Mouse (Mus musculus) embryonic facial prominence, embryonic 14.5 days (tissue): ENCODE results near the gene Megf11. TPM values are rescaled to one million over a fixed set of nuclear protein-coding genes. Genes with fewer than 3 reads are reported as not detected.
A peak's percentile ranks its signal among the peaks of the same experiment; 100 is the strongest.

Experiments used
- ATAC-seq: fragments of 200-750 bp; cut with Nextera tagmentation; 2 replicates; pipeline ENCODE4 v1.8.0; 2017; ENCODE audit warnings: low read depth, moderate number of reproducible peaks, moderate TSS enrichment
- DNase-seq: peaks from one replicate; pipeline ENCODE4 v3.0.0-alpha.2; 2015; ENCODE audit warnings: low spot score
- H3K27ac ChIP-seq: fragments of 300-500 bp; sonication (generic); replicated peaks from 2 replicates; pipeline ENCODE4 v1.5.1; 2014; ENCODE audit warnings: low read depth, mild to moderate bottlenecking, low read length, moderate library complexity
- H3K27me3 ChIP-seq: fragments of 300-500 bp; sonication (generic); replicated peaks from 2 replicates; pipeline ENCODE4 v1.6.1; 2014; ENCODE audit warnings: low read length; ENCODE audit not compliant: control insufficient read depth, insufficient read depth
- H3K36me3 ChIP-seq: fragments of 300-500 bp; sonication (generic); 2 replicates; pipeline ENCODE4 v1.6.1; 2014; ENCODE audit warnings: low read length, mixed read lengths; ENCODE audit not compliant: control insufficient read depth, insufficient read depth
- H3K4me1 ChIP-seq: fragments of 300-500 bp; sonication (generic); 2 replicates; pipeline ENCODE4 v1.6.1; 2014; ENCODE audit warnings: antibody characterized with exemption, low read length; ENCODE audit not compliant: control insufficient read depth, insufficient read depth
- H3K4me2 ChIP-seq: fragments of 300-500 bp; sonication (generic); 2 replicates; pipeline ENCODE4 v1.6.1; 2014; ENCODE audit warnings: low read depth, mild to moderate bottlenecking, low read length, moderate library complexity, mixed read lengths
- H3K4me3 ChIP-seq: fragments of 300-500 bp; sonication (generic); 2 replicates; pipeline ENCODE4 v1.5.1; 2014; ENCODE audit warnings: low read depth, mild to moderate bottlenecking, low read length
- H3K9ac ChIP-seq: fragments of 300-500 bp; sonication (generic); 2 replicates; pipeline ENCODE4 v1.6.1; 2014; ENCODE audit warnings: low read depth, mild to moderate bottlenecking, low read length, moderate library complexity, mixed read lengths
- H3K9me3 ChIP-seq: fragments of 300-500 bp; sonication (generic); 2 replicates; pipeline ENCODE4 v1.6.1; 2016; ENCODE audit warnings: low read length; ENCODE audit not compliant: control insufficient read depth
- WGBS: fragments of 180-500 bp; shearing (Covaris S2); extraction: QIAGEN DNeasy Blood & Tissue Kit; methylation state at CpG from one replicate; pipeline ENCODE4 v1.1.7; 2014; 5-methylcytosine and 5-hydroxymethylcytosine counted together
- polyA plus RNA-seq: library from polyadenylated mRNA; unstranded; fragments of >200 nt; fragmentation: Nextera tagmentation; extraction: Ambion mirVana; gene quantifications from 2 replicates; pipeline ENCODE4 v1.2.1, GENCODE M21; 2014

Megf11 gene
- polyA plus RNA-seq, 1 experiment from 2014 or later = 1.3 TPM

GRCm38 (mm10) chr9:64591436-64591835 lies 206.0 kb downstream of the Megf11 start:
- DNase-seq (no peak), ATAC-seq (no peak)
- Histone ChIP-seq H3K4me1 (no peaks in the 10 kb centered on the region), H3K9ac (no peak overlapping the region), H3K27ac (no peak overlapping the region), H3K9me3 (no peaks in the 10 kb centered on the region), H3K4me3 (no peak overlapping the region), H3K4me2 (no peak overlapping the region), H3K36me3 (no peaks in the 10 kb centered on the region), H3K27me3 (no peaks in the 10 kb centered on the region)
- WGBS = 83% methylated on average over 1 of the region's 1 CpGs

- no peak for DNase-seq
- no peaks in the 10 kb centered on the region for H3K27me3 ChIP-seq
- H3K9ac ChIP-seq = no peak overlapping the region
- no peak overlapping the region for H3K4me3 ChIP-seq
- H3K9me3 ChIP-seq = no peaks in the 10 kb centered on the region
- no peaks in the 10 kb centered on the region for H3K36me3 ChIP-seq
- 65% methylated on average over 8 of the region's 8 CpGs for WGBS
- ATAC-seq = no peak
- H3K4me2 ChIP-seq = no peak overlapping the region
- no peak overlapping the region for H3K27ac ChIP-seq
- no peaks in the 10 kb centered on the region for H3K4me1 ChIP-seq
Measured at GRCm38 (mm10) chr9:64594442-64594841, 209.0 kb downstream of the Megf11 start.

GRCm38 (mm10) chr9:64598427-64598826 lies 213.0 kb downstream of the Megf11 start:
- Histone ChIP-seq H3K9ac (no peak overlapping the region), H3K4me3 (no peak overlapping the region), H3K9me3 (no peaks in the 10 kb centered on the region), H3K27me3 (no peaks in the 10 kb centered on the region), H3K27ac (no peak overlapping the region), H3K36me3 (no peaks in the 10 kb centered on the region), H3K4me2 (no peak overlapping the region), H3K4me1 (0 out of 2 replicates have a peak, but pooled peaks cover under 1% of the 10 kb centered on the region)
- DNase-seq = no peak
- WGBS = 91% methylated on average over 7 of the region's 7 CpGs
- no peak for ATAC-seq

- ATAC-seq = no peak
- Histone ChIP-seq H3K9ac (no peak overlapping the region), H3K4me2 (no peak overlapping the region), H3K27me3 (no peaks in the 10 kb centered on the region), H3K36me3 (no peaks in the 10 kb centered on the region), H3K4me3 (no peak overlapping the region), H3K27ac (no peak overlapping the region), H3K9me3 (no peaks in the 10 kb centered on the region), H3K4me1 (peaks cover 18% of the 10 kb centered on the region)
- 60% methylated on average over 2 of the region's 2 CpGs for WGBS
- DNase-seq = no peak
Measured at GRCm38 (mm10) chr9:64600731-64601130, 215.3 kb downstream of the Megf11 start.

GRCm38 (mm10) chr9:64602895-64603294 lies 217.5 kb downstream of the Megf11 start:
- peaks cover 20% of the 10 kb centered on the region for H3K4me1 ChIP-seq
- no peak for ATAC-seq
- H3K27ac ChIP-seq = no peak overlapping the region
- no peak for DNase-seq
- no peak overlapping the region for H3K4me3 ChIP-seq
- 88% methylated on average over 1 of the region's 1 CpGs for whole genome bisulfite sequencing
- H3K9me3 ChIP-seq = no peaks in the 10 kb centered on the region
- no peak overlapping the region for H3K9ac ChIP-seq
- H3K4me2 ChIP-seq = no peak overlapping the region
- no peaks in the 10 kb centered on the region for H3K36me3 ChIP-seq
- H3K27me3 ChIP-seq = no peaks in the 10 kb centered on the region

GRCm38 (mm10) chr9:64604217-64604711 lies 218.8 kb downstream of the Megf11 start:
- Histone ChIP-seq H3K4me1 (peaks cover 20% of the 10 kb centered on the region), H3K4me2 (no peak overlapping the region), H3K9ac (no peak overlapping the region), H3K27me3 (no peaks in the 10 kb centered on the region), H3K36me3 (no peaks in the 10 kb centered on the region), H3K9me3 (no peaks in the 10 kb centered on the region), H3K4me3 (no peak overlapping the region), H3K27ac (0 out of 2 replicates have a peak overlapping the region, but pooled peaks have one; percentile 8)
- DNase-seq (peak; percentile 83), ATAC-seq (peak; percentile 47; the same call in 1 of the 2 replicates)
- 44% methylated on average over 7 of the region's 7 CpGs for WGBS

GRCm38 (mm10) chr9:64605077-64605714 lies 219.8 kb downstream of the Megf11 start:
- H3K36me3 ChIP-seq = no peaks in the 10 kb centered on the region
- ATAC-seq = 0 out of 2 replicates have a peak, but pooled peaks have one; percentile 20
- WGBS = 64% methylated on average over 14 of the region's 14 CpGs

GRCm38 (mm10) chr9:64605735-64606349 lies 220.4 kb downstream of the Megf11 start:
- ATAC-seq (peak; percentile 67), DNase-seq (peak; percentile 77)
- peaks cover 20% of the 10 kb centered on the region for H3K4me1 ChIP-seq
- WGBS = 24% methylated on average over 13 of the region's 13 CpGs
- H3K27ac ChIP-seq = no peak overlapping the region
- no peaks in the 10 kb centered on the region for H3K9me3 ChIP-seq
- H3K9ac ChIP-seq = no peak overlapping the region
- no peak overlapping the region for H3K4me3 ChIP-seq
- H3K27me3 ChIP-seq = no peaks in the 10 kb centered on the region
- no peak overlapping the region for H3K4me2 ChIP-seq
- no peaks in the 10 kb centered on the region for H3K36me3 ChIP-seq

More at GRCm38 (mm10) chr9:64605077-64605714, 219.8 kb downstream of the Megf11 start:
- no peak overlapping the region for H3K9ac ChIP-seq
- no peaks in the 10 kb centered on the region for H3K9me3 ChIP-seq
- H3K4me2 ChIP-seq = no peak overlapping the region
- H3K27ac ChIP-seq = no peak overlapping the region
- H3K27me3 ChIP-seq = no peaks in the 10 kb centered on the region
- peaks cover 20% of the 10 kb centered on the region for H3K4me1 ChIP-seq
- DNase-seq = peak; percentile 12
- no peak overlapping the region for H3K4me3 ChIP-seq
